Mouse (Mus musculus) left cerebral cortex, adult 2 months (tissue): ENCODE measurements around the gene Tfec. TPM values are rescaled to one million over a fixed set of nuclear protein-coding genes. Genes with fewer than 3 reads are reported as not detected.

ENCODE experiments used
- DNase-seq, 2 experiments: peaks; one replicate each; pipeline ENCODE4 v3.0.0; 2021 to 2022; ENCODE audit warnings: low spot score in 2 of 2, mixed read lengths in 1 of 2; ENCODE audit errors: extremely low spot score in 1 of 2
- H3K27ac ChIP-seq: fragments of 200-600 bp; 2 replicates; pipeline ENCODE4 v1.8.1; 2022
- H3K4me3 ChIP-seq: fragments of 200-600 bp; 2 replicates; pipeline ENCODE4 v1.8.1; 2022
- CTCF ChIP-seq: fragments of 200-600 bp; IDR thresholded peaks from 2 replicates; pipeline ENCODE4 v1.8.1; 2022; ENCODE audit warnings: antibody characterized with exemption, mild to moderate bottlenecking, moderate library complexity
- intact Hi-C: fragments of 180-260 bp; cut with DNase I; formaldehyde crosslinking; loops from one replicate; pipeline ENCODE4 v1.15.1; 2025
- total RNA-seq, 2 experiments: library from RNA; stranded (reverse); gene quantifications; 2 replicates each; pipeline ENCODE4 v1.2.3; 2021

Gene Tfec
- total RNA-seq, 2 experiments from 2014 or later: not detected

DNA sequence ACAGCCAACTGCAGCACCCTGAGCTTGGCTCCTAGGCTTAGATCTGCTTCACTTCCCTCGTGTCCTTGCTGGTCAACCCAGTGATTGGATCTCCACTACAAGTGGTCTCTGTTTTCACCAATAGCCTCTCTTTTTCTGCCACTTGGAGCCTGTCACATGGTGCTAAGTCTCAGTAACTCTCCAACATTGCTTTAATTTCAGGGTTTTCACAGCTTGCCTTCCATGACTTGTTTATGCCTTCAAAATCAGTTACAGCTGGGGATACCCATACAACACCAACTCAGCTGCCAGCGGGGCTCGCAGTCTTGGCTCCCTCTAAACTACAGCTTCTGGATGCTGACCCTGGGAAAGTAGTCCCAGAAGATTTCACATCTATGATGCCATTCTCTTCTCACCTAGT, 113.1 kb downstream of the Tfec start:
- intact Hi-C loops: no loop called here
- Histone ChIP-seq H3K27ac (no peak overlapping the region), H3K4me3 (no peak overlapping the region)
- no peak for TF ChIP-seq CTCF
- DNase-seq: no peak

Other genes starting within 250 kb of the Tfec start
- 1 to 10 TPM; 4.5 to 5.9 TPM for gene Tes, start 166.7 kb upstream of the Tfec start, total RNA-seq